Mouse (Mus musculus): ENCODE results near the gene Eml4. TPM values are rescaled to one million over a fixed set of nuclear protein-coding genes. Genes with fewer than 3 reads are reported as not detected.

Gene Eml4
- total and polyA plus RNA-seq, 3 experiments: 38.2 to 75.6 (median 60.1) TPM

DNA sequence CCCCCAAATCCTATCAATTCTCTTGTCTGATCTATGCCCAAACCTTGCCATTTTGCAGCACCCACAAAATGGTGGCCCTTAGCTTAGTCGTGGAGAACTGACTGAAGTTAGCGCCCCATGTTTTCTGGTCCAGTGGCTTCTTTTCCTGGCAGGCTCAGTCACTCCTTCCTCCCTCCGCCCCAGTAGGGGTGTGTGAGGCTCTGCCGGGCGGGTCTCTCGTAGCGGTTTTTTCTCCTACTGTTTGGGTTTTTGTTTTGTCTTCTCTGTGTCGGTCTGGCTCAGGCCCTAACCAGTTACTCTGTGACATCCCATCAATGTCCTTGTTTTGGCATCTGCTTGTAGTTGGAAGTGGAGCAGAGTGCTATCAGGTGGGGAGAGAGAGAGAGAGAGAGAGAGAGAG lies 174.9 kb downstream of the Eml4 start:
- H3K4me1 ChIP-seq (ENCODE audit: control insufficient read depth in 1 of 2, insufficient read depth in 2 of 2): peaks cover 4 to 8% of the 10 kb centered on the region in 2 experiments
- dilution Hi-C loops (cut with MboI; ENCODE audit: extremely low pct_ligation_motif_present, extremely low pct_unique_long_range_greater_than_20kb, low sequenced_read_pairs): no loop called here
- no peaks in the 10 kb centered on the region for H3K36me3 ChIP-seq (replicated peaks in 1 of 2; ENCODE audit: control insufficient read depth in 1 of 2, insufficient read depth in 1 of 2, low read length in 1 of 2)
- DNase-seq (ENCODE audit: extremely low read depth): no peak
- H3K9me3 ChIP-seq (replicated peaks; ENCODE audit: low read length): no peaks in the 10 kb centered on the region
- no peak overlapping the region for H3K27ac ChIP-seq (ENCODE audit: insufficient read depth, low read depth)
- H3K4me2 ChIP-seq (ENCODE audit: insufficient read depth, low read depth, poor library complexity, severe bottlenecking): no peak overlapping the region
- TF ChIP-seq MAZ (IDR thresholded peaks at IDR 0.05; ENCODE audit: low read depth, low read length): no peak
- TF ChIP-seq CHD1 (IDR thresholded peaks at IDR 0.05; ENCODE audit: low read depth, low read length): no peak
- TF ChIP-seq SIN3A (IDR thresholded peaks at IDR 0.05; ENCODE audit: low read length): no peak
- no peak for TF ChIP-seq TBP (conservative IDR thresholded peaks at IDR 0.05; ENCODE audit: low read depth, low read length)
- no peak for TF ChIP-seq MEF2A (IDR thresholded peaks at IDR 0.05; ENCODE audit: borderline replicate concordance, low read depth, low read length)
- TF ChIP-seq PAX5 (IDR thresholded peaks at IDR 0.05; ENCODE audit: low read length): no peak
- no peak for TF ChIP-seq USF2 (conservative IDR thresholded peaks at IDR 0.05; ENCODE audit: low read depth, low read length)
- TF ChIP-seq TCF12 (IDR thresholded peaks at IDR 0.05; ENCODE audit: low read depth, low read length): no peak
- no peak for TF ChIP-seq CTCF (conservative IDR thresholded peaks at IDR 0.05 in 1 of 2, IDR thresholded peaks at IDR 0.05 in 1 of 2; ENCODE audit: low read depth in 2 of 2, low read length in 2 of 2)
- no peak for TF ChIP-seq EP300 (IDR thresholded peaks at IDR 0.05; ENCODE audit: low read length)
- no peak for TF ChIP-seq KAT2A (IDR thresholded peaks at IDR 0.05; ENCODE audit: insufficient replicate concordance, low read length)
- TF ChIP-seq POLR2AphosphoS2 (IDR thresholded peaks at IDR 0.05; ENCODE audit: low read depth, low read length): no peak
- no peak for TF ChIP-seq ZC3H11A (IDR thresholded peaks at IDR 0.05; ENCODE audit: low read depth, low read length)
- TF ChIP-seq ZNF384 (IDR thresholded peaks at IDR 0.05; ENCODE audit: low read depth, low read length): no peak
- no peak for TF ChIP-seq NELFE (IDR thresholded peaks at IDR 0.05; ENCODE audit: low read depth, low read length)
- no peak for TF ChIP-seq USF1 (IDR thresholded peaks at IDR 0.05; ENCODE audit: low read depth, low read length)
- TF ChIP-seq ELF1 (IDR thresholded peaks at IDR 0.05; ENCODE audit: low read depth, low read length): no peak
- in situ Hi-C loops (cut with MboI; ENCODE audit: low pct_ligation_motif_present, low pct_unique_long_range_greater_than_20kb, low sequenced_read_pairs): no loop called here
- H3K4me3 ChIP-seq (replicated peaks in 1 of 3; ENCODE audit: low read depth in 2 of 3, low read length in 2 of 3, poor library complexity in 1 of 3): no peak overlapping the region
- H3K27me3 ChIP-seq (replicated peaks): no peaks in the 10 kb centered on the region
- H3K9ac ChIP-seq (ENCODE audit: insufficient read depth, low read depth): no peak overlapping the region
- no peaks in the 10 kb centered on the region for H3K79me2 ChIP-seq (replicated peaks; ENCODE audit: control insufficient read depth, extremely low read depth, insufficient read depth, poor library complexity, severe bottlenecking)

DNA sequence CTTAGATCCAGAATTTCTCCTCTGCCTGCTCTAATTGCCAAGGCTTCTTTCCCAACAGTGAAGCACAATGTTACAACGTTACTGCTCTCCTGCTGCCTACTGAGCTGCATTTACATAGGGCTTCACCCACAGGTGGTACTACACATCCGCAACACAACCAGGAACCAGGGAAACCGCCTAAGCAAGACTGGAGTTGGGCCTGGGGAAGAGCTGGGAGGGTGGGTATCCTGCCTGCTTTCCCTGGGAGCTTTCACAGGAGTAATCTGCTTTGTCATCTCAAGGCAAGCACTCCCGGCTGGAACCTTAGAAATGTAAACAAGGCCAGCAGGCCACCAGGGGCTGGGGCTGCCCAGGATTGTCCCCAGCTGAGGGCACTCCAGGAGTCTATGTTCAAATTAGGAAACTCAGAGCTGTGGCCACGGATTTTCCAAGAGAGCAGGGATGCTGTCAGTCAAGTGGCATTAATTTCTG lies 175.4 kb downstream of the Eml4 start:
- dilution Hi-C loops (cut with MboI; ENCODE audit: extremely low pct_ligation_motif_present, extremely low pct_unique_long_range_greater_than_20kb, low sequenced_read_pairs): no loop called here
- DNase-seq (ENCODE audit: extremely low read depth): no peak
- no peak overlapping the region for H3K4me2 ChIP-seq (ENCODE audit: insufficient read depth, low read depth, poor library complexity, severe bottlenecking)
- H3K79me2 ChIP-seq (replicated peaks; ENCODE audit: control insufficient read depth, extremely low read depth, insufficient read depth, poor library complexity, severe bottlenecking): no peaks in the 10 kb centered on the region
- no peak overlapping the region for H3K9ac ChIP-seq (ENCODE audit: insufficient read depth, low read depth)
- H3K27ac ChIP-seq (ENCODE audit: insufficient read depth, low read depth): no peak overlapping the region
- H3K4me3 ChIP-seq (replicated peaks in 1 of 3; ENCODE audit: low read depth in 2 of 3, low read length in 2 of 3, poor library complexity in 1 of 3): no peak overlapping the region
- no peaks in the 10 kb centered on the region for H3K36me3 ChIP-seq (replicated peaks in 1 of 2; ENCODE audit: control insufficient read depth in 1 of 2, insufficient read depth in 1 of 2, low read length in 1 of 2)
- TF ChIP-seq JUN (IDR thresholded peaks at IDR 0.05; ENCODE audit: insufficient read depth, low read depth, low read length): no peak
- TF ChIP-seq CHD2 (IDR thresholded peaks at IDR 0.05; ENCODE audit: low read length): no peak
- no peak for TF ChIP-seq NELFE (IDR thresholded peaks at IDR 0.05; ENCODE audit: low read depth, low read length)
- no peak for TF ChIP-seq MAX (IDR thresholded peaks at IDR 0.05; ENCODE audit: low read length)
- TF ChIP-seq HCFC1 (IDR thresholded peaks at IDR 0.05; ENCODE audit: low read depth, low read length): no peak
- no peak for TF ChIP-seq TBP (conservative IDR thresholded peaks at IDR 0.05; ENCODE audit: low read depth, low read length)
- TF ChIP-seq PAX5 (IDR thresholded peaks at IDR 0.05; ENCODE audit: low read length): no peak
- TF ChIP-seq ETS1 (conservative IDR thresholded peaks at IDR 0.05; ENCODE audit: low read depth, low read length): no peak
- TF ChIP-seq MYC (IDR thresholded peaks at IDR 0.05; ENCODE audit: low read depth, low read length): no peak
- no peak for TF ChIP-seq SMC3 (IDR thresholded peaks at IDR 0.05; ENCODE audit: low read depth, low read length)
- no peak for TF ChIP-seq EP300 (IDR thresholded peaks at IDR 0.05; ENCODE audit: low read length)
- TF ChIP-seq ELF1 (IDR thresholded peaks at IDR 0.05; ENCODE audit: low read depth, low read length): no peak
- no peak for TF ChIP-seq RCOR1 (conservative IDR thresholded peaks at IDR 0.05; ENCODE audit: low read depth, low read length)
- TF ChIP-seq UBTF (IDR thresholded peaks at IDR 0.05; ENCODE audit: low read depth, low read length): no peak
- TF ChIP-seq ZKSCAN1 (IDR thresholded peaks at IDR 0.05; ENCODE audit: borderline replicate concordance, low read depth, low read length): no peak
- no peak for TF ChIP-seq USF2 (conservative IDR thresholded peaks at IDR 0.05; ENCODE audit: low read depth, low read length)
- TF ChIP-seq BHLHE40 (IDR thresholded peaks at IDR 0.05; ENCODE audit: low read depth, low read length): no peak
- in situ Hi-C loops (cut with MboI; ENCODE audit: low pct_ligation_motif_present, low pct_unique_long_range_greater_than_20kb, low sequenced_read_pairs): no loop called here
- peaks cover 4 to 8% of the 10 kb centered on the region in 2 experiments for H3K4me1 ChIP-seq (ENCODE audit: control insufficient read depth in 1 of 2, insufficient read depth in 2 of 2)
- H3K9me3 ChIP-seq (replicated peaks; ENCODE audit: low read length): no peaks in the 10 kb centered on the region
- H3K27me3 ChIP-seq (replicated peaks): no peaks in the 10 kb centered on the region
